Mouse (Mus musculus) cerebral cortex, adult 2 months (tissue): Measurements from ENCODE around the gene Spaar.

Experiments used
- WGBS: fragments of 180-500 bp; shearing (Covaris S2); methylation state at CpG from one replicate; pipeline ENCODE4 v1.1.7; 2018; 5-methylcytosine and 5-hydroxymethylcytosine counted together

Gene Spaar

DNA sequence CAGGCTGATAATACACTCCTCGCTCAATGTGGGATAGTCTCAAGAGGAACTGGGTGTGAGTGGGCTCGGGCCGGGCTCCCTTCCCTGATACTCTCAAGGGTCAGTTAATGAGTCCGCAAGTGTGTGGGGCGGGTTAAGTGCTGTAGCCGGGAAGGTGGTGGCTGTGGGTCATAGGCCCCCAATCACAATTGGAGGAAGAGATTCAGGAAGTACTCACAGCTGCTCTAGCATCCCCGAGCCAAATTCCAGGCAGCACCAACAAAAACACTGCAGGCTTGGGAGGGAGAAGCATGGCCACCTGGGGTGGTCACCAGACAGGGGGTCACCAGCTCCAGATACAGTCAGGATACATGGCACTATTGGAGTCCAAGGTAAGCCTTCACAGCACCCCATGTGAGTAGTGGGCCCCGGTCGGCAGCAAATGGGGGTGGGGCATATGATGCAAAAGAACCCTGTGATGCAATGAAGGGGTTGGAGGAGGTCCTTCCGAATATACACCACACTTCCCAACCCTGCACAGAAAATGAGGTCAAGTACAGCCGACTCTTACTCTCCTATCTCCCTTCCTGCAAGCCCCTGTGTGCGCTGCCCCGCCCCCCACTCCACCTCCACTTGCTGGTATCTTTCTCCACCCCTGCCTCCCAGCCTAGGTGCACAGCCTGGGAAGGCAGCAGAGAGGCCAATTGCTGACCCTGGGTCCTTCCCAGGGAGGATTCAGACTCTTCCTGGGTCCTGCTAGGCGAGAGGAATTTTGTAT lies at the start of gene Spaar:
Spaar (plus strand) TSS at position 241 of the 757 bp plus-strand sequence.
- 66% methylated on average over 14 of the region's 14 CpGs for WGBS

DNA sequence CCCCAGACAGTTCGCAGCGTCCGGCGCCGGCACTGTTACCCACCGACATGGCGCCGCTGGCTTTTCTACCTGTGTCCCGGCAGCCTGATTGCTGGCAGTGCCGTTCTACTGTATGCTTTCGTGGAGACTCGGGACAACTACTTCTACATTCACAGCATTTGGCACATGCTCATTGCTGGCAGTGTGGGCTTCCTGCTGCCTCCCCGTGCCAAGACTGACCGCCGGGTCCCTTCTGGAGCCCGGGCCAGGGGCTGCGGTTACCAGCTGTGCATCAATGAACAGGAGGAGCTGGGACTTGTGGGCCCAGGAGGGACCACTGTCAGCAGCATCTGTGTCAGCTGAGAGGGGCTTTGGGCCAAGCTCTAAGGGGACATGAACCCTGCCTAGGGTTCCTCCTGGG lies 39.8 kb upstream of the Spaar start:
- 81% methylated on average over 17 of the region's 17 CpGs for WGBS

DNA sequence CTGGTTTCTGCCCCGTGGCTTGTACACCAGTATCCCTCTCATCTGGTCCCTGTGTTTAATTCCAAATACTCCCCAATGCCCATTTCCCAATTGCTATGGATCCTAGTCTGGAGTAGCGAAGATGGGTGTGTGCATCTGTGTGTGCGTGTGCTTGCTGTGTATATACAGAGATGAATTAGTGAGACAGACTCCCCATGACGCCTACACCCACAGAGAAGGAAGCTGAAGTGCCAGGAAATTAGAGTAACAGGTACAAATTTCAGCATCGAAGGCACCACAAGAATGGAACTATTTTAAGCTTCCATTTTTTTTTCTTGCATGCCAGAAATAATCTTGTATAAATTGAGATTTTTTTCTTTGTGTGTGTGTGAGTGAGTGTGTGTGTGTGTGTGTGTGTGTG lies 38.8 kb upstream of the Spaar start:
- WGBS, result 36% methylated on average over 5 of the region's 5 CpGs

DNA sequence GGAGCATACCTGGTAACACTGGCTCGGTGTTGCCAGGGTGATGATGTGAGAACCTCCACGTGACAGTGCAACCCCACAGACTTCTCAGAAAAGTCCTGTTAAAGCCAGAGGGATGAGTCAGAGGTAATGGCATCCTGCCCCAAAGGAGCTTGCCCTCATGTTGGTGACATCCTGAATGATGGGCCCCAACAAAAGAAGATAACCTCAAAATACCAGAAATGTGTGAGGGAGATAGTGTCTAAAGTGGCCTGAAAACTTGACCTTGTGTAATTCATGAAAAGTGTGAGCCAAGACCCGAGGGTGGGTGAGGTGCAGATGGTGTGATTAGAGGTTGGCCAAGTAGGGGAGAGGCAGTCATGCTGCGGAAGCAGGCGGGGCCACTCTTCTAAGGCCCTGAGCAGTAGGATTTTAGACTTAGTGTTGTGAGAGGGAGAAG lies 36.0 kb upstream of the Spaar start:
- WGBS, result 79% methylated on average over 5 of the region's 5 CpGs

DNA sequence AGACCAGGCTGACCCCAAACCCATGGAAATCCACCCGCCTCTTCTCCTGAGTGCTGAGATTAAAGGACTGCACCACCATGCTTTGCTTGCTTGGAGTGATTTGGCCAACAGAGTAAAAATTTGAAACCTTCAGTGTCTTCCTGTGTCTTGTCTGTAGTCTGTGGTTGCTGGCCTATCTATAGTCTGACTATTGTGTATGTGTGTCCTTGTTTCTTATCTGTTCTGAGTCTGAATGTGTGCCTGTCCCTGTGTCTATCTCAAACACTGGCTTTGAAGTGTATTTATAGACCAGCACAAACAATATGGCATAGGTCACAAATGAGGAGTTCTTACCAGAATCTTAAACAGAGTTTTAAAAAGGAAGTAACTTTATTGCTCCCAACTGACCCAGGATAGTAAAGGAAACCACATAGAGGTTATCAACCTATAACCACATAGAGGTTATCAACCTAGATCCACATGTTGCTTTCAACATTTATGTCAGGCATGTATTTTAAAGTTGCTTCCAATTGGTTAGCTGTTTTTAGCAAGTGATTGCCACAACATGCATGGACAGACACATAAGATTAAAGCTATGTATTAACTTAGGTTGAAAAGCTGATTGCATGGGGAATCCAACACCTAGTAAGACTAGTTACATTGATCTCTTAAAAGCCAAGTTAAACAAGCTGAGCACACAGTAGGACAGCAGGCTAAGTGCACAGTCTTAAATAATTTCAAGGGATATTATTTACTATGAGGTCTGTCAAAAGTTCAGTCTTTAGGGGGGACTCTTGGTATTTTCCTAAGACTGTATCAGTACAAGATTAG lies 35.2 kb upstream of the Spaar start:
- WGBS, result 94% methylated on average over 1 of the region's 1 CpGs

DNA sequence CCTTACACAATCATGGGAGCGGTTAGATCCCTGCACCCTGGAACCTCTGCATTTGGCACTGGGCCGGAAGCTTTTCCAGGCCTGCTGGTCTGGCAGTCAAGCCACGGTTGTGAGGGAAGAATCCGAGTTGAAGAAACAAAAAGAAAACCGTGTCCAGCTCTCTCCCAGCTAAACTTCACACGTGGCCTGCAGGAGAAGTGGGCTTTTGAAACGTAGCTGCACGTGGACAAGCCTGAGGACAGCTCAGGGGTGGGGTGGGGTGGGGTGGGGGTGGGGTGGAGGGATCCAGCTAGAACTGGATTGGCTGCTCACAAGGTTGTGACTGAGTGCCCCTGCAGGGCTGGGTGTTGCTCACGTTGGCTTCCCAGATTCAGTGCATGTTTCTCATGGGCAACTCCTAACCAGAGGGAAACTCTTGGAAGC lies 34.6 kb upstream of the Spaar start:
- 32% methylated on average over 9 of the region's 9 CpGs for WGBS

DNA sequence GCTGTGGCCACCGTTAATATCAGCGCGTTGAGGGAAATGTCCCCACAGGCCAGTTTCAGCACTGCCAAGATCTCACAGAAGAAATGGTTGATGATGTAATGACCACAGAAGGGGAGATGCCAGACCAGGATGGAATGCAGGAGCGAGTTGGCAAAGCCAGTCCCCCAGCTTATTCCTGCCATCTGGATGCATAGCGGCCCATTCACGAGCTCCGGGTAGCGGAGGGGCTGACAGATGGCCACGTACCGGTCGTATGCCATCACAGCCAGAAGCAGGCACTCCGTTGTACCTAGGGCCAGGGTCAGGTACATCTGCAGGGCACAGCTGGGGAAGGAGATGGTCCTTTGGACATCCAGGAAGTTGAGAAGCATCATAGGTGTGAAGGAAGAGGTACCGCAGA lies 33.3 kb upstream of the Spaar start:
- 57% methylated on average over 13 of the region's 13 CpGs for WGBS

DNA sequence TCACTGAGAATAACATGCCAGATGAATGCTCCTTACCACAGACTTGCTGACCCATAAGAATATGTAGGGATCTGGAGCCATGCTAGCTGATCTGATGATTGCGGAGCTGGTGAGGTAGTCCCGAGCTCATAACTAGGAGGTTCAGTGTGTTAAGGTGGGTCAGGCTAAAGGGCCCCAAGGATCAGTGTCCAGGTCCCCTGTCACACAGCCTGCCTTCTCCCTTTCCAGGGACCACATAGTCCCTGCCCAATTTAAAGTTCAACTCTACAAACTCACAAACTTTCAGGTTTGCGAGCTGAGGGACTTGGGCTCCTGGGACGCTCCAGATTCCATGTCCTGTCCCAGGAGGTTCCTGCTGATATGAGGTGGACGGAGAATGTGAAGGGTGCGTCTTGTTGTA lies 29.1 kb upstream of the Spaar start, which contains the start of gene Olfr70:
Olfr70 (minus strand) TSS at position 101 of the 400 bp plus-strand sequence.
- 93% methylated on average over 6 of the region's 6 CpGs for WGBS

DNA sequence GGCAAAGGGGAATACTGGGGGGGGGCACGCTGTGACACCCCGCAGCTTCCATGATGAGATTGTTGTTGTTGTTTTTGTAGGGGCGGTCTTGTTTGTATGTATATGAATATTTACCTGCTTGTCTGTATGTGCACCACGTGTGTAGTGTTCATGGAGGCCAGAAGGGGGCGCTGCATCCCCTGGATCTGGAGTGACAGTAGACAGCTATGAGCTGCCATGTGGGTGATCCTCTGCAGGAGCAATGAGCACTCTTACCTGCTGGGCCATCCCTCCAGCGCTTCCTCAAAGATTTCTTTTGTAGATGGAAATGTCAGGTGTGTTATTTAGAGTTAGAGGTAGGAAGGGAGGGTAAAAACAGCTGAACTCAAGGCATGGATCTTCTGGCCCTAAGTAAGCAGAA lies 26.4 kb upstream of the Spaar start:
- WGBS, result 85% methylated on average over 6 of the region's 6 CpGs

DNA sequence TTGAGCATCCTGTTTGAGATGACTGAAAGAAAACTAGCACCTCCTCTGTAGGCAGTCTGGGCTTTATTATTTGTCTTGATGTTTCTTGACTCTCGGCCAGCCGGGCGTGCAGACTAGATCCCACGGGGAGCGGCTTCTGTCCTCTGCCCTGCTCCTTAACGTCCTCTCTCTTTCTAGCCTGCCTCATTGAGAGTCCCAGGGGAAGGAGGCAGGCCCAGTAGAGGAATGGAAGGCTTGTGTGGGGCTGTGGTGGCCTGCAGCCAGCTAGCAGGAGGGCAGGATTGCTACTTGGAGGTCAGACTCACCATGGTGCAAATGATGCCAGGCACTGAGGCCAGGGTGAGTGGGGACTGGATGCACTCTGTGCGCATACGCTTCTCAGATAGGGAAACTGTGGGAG lies 26.0 kb upstream of the Spaar start:
- WGBS, result 79% methylated on average over 8 of the region's 8 CpGs

DNA sequence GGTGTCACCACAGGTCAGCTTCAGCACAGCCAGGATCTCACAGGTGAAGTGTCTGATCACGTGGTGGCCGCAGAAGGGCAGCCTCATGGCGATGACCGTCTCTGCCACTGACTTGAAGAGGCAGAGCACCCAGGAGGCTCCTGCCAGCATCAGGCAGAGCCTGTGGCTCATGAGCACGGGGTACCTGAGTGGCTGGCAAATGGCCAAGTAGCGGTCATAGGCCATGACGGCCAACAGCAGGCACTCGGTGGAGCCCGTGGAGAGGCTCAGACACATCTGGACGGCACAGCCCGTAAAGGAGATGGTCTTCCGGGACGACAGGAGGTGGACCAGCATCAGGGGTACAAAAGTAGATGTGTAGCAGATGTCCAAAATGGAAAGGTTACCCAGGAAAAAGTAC lies 23.8 kb upstream of the Spaar start:
- WGBS, result 85% methylated on average over 13 of the region's 13 CpGs

DNA sequence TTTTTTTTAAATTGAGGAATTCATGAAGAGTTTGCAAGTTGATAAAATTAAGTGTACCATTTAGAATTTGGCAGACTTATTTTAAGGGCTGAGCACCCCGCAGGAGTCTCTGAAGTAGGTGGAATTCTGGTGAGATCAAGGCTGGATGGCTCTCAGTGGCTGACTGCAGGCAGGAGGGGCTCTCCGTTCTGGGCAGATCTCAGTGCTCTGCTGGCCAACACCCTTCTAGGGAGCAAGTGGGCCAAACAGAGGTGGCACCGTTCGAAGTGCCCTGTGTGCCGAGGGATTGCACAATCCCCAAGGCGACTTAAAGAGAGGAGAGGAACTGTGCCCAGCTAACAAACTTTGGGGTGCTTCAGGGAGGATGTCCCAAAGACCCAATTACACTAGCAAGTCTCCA lies 20.0 kb upstream of the Spaar start, which contains the start of gene Olfr71:
Olfr71 (minus strand) TSS at position 387 of the 400 bp plus-strand sequence.
- 33% methylated on average over 6 of the region's 6 CpGs for WGBS

DNA sequence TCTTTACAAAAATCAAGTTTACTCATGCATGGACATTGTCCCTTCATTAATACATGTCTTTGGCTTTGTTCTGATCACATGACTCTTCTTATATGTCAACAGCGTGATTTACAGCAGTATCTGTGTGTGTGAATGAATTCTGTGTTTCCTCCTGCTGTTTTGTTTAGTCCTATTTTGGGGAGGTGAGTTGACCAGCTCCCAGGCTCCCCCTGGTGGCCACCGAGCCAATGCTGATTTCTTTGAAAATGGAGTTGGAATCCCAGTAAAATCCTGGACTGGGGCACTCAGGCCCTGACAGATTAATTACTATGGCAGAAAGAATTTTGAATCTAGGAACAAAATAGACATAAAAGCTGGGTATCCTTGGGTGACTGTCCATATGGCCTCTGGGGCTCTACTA lies 18.0 kb upstream of the Spaar start:
- 12% methylated on average over 2 of the region's 2 CpGs for WGBS

DNA sequence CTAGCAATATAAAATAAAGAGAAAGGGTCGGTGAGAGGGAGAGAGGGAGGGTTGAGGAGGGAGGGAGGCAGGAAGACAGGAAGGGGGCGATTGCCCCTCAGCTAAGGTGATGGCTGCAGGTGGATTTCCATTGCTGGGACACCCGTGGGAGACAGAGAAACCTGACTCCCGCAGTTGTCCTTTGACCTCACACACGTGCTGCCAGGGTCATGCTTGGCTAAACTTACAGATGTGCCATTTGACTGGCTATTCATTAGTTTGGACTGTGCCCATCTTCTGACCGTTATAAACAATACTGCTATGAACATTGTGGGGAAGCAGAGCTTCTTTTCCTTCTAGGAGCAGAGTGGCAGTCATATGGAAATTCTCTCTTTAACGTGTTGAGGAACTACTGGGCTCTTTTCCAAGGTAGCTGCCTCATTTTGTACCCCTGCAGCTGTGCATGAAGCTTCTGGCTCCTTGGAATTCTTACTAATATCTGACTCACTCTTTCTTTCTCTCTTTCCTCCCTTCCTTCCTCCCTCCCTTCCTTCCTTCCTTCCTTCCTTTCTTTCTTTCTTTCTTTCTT lies 16.1 kb upstream of the Spaar start:
- 40% methylated on average over 7 of the region's 7 CpGs for WGBS

DNA sequence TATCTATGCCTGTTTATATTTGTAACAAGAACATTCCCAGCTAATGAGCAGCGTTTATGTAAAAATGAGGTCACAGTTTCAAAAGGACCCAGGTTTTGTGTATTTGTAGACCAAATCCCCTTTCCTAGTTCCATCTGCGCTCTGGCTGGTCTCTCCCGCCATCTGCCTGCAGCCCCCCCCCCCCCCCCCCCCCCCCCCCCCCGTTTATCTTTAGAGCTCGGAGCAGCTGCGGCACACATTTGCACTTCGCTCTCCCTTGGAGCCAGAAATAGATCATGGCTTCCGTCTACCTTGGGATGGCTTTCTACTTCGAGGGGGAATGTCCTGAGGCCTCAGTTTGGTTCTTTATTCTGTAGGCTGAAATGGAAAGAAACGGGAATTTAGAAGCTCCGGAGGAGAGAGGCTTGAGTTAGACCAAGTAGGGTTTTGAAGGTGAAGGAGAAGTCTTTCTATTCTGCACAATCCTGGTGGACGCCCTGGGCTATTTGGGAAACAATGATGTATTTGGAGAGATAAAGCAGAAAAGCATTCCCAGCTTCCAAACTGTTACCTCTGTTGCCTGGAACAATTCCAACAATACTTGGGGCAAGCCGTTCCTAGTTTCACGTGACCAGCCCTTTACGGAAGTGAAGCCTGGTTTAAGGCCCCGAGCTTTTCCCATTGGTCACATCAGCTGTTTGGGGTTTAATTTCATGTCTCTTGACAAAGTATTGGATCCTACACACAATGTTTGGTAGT lies 9.2 kb upstream of the Spaar start:
- WGBS, result 30% methylated on average over 12 of the region's 16 CpGs

DNA sequence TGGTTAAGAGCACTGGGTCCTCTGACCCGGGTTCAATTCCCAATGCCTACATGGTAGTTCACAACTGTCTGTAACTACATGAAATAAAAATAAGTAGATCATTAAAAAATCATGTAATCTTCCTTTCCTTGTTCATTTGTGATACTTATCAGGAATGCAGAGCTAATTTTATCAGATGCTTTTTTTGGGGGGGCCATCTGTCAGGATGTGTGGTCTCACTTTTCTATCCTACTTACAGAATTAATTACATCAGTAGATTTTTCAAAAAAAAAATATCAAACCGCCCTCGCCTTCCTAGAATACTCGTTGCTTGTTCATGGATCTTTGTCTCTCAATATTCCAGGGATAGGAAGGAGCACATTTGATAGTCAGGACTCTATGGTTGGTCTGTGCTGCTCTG lies 7.6 kb upstream of the Spaar start:
- WGBS, result 47% methylated on average over 4 of the region's 4 CpGs

DNA sequence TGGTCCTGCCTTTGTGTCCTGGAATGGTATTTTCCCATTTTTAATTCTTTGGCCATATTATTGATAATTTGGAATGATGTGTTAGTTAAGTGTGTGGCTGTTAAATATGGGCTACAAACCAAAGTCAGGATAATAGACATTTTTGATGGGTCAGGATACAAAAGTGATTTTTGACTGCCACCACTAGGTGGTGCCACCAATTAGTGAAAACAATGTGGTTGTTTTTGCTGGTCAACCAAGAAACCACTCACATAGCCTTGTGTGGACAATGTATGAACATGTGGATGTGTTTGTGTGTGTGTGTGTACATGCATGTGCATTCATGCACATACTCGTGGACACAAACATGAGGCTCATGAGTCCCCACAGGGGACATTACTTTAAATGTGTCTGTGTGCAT lies 5.1 kb upstream of the Spaar start:
- WGBS, result 63% methylated on average over 1 of the region's 1 CpGs

DNA sequence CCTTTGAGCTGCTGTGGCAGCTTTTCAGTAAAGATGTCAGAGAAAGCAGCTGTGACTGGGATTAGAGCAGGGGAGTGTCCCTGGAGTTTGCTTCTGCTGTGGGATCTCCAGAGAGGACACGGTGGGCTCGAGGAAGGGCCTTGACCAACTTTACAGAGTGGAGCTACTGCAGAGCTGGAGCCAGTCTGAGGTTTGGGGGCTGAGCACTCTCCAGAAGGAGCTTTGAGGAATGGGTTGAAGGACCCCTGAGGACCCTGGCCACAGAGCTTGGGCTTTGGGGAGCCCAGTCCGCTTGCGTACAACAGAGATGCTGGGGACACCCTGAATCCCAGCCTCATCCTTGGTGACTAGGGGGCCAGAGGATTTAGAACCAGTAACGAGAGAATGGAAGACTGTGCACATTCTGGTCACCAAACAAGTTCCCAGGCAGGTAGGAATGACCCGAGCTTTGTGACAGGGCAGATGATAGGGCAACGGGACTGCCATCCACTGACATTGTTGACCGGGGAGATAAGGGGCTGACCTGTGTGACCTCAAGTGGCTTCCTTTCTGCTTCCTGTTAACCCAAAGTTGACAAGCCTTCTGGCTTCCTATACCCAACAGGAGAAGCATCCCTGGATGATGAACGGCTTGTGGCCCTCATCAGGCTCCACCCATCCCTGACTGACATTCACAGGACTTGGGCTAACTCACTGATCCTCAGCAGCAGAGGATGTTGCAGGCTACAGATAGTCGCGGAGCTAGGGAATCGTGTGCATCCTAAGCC lies 3.4 kb upstream of the Spaar start:
- 71% methylated on average over 12 of the region's 12 CpGs for WGBS

DNA sequence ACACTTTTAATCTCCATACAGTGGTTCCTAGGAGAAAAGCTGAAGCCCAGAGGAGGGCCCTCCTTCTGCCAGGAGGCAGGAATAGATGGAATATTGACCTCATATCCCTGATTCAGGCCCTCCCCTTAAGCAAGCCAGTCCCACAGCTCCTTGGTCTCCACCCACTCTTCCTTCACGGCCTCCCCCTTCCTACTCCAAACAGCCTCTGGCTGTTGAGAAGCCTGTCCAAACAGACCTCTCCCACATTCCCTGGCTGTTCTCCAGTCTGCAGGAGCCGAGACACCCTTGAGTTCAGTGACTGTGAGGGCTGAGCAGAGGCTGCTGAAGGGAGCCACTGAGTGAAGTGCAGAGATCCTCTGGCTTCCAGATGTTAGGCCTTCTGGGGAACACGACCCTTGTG lies 2.8 kb upstream of the Spaar start, which contains the start of gene Hrct1:
Hrct1 (plus strand) TSS at position 194 of the 400 bp plus-strand sequence.
- 39% methylated on average over 3 of the region's 3 CpGs for WGBS

DNA sequence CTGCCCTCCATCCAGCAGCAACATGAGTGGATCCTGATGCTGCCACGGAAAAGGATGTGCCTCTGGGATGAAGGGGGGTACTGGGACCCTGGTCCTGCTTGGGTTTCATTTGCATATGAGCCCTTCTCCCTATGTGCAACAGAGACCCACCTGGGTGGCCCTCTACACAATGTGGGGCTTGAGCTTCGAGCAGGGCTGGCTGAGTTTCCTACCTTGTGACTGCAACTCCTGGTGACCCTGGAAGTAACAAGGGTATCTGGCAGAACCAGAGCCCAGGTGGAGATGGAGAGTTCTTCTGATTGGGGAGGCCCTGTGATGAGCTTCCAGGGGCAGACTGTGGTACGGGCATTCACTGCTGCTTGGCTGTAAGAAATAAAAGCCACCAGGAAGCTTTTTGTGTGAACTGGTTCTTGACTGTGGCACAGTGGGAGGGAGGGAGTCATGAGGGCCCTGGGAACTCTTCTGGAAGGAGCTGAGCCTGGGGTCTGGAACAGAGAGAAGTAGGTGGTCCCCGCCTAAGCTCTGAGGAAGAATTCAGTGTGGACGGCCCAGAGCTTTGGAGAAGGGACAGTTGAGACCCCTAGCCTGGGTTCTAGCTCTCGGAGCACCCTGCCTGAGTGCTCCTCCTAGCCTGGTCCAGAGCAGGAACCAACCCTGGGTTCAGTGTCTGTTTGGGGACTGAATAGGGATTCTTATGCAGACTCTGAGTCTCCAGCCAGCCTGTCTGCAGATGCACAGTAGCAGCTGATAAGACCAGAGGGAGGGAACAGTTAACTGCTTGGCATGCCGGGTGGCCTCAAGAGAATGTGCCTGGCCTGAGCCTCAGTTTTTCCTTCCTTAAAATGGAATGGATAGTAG lies 1.9 kb upstream of the Spaar start:
- 79% methylated on average over 7 of the region's 7 CpGs for WGBS
